Mouse (Mus musculus): ENCODE results near the gene Myh8. TPM values are rescaled to one million over a fixed set of nuclear protein-coding genes. Genes with fewer than 3 reads are reported as not detected.

Gene Myh8
- 0.09 TPM in 1 of 2 replicates, not detected in the other for total RNA-seq (2012; rRNA removed)

DNA sequence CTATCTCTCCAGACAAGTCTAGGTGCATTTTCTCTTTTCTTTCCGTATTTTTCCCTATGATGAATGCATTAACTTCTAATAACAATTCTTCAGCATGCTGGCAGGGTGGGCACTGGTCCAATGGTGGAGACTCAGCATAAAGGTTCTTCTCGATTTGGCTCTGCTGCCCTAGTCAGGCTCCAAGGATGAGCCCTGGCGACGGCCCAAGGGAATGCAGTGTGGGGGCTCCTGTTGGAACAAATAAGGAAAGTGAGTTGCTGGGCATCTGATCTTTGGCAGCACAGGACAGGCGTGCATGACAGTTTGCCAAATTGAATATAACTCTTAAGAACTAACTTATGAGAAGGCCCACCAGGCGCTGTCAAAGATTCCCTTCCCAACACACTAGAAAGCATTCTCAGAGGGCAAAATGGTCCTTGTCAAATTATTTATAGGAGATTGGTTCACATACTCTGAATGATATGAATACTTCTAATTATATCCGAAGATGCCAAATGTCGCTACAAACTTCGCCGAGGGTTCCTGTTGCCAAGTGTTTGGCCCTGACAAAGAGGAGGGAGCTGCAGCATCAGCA is at the start of gene Myh8:
TSS of gene Myh8 (plus strand) at position 524 of the 574 bp plus-strand sequence.
- TF ChIP-seq CHD2 (IDR thresholded peaks at IDR 0.05; ENCODE audit: low read depth, low read length) (no peak), ZNF384 (IDR thresholded peaks at IDR 0.05; ENCODE audit: low read depth, low read length) (no peak), MAFK (IDR thresholded peaks at IDR 0.05; ENCODE audit: insufficient read depth, low read depth, low read length) (no peak), HCFC1 (IDR thresholded peaks at IDR 0.05; ENCODE audit: borderline replicate concordance, insufficient read depth, low read length) (no peak), ZC3H11A (IDR thresholded peaks at IDR 0.05; ENCODE audit: borderline replicate concordance, low read depth, low read length) (no peak)
- no peak for DNase-seq (ENCODE audit: low read depth, low spot score)
- Histone ChIP-seq H3K9ac (ENCODE audit: insufficient read depth, low read depth, low read length, poor library complexity, severe bottlenecking) (no peak within 1 kb of the TSS), H3K4me3 (ENCODE audit: insufficient read depth in 1 of 2, low read depth in 1 of 2, low read length in 2 of 2, poor library complexity in 1 of 2, severe bottlenecking in 1 of 2) (no peak within 1 kb of the TSS), H3K9me3 (ENCODE audit: control insufficient read depth, insufficient read depth, low read depth, low read length) (no peaks in the 10 kb centered on the region), H3K4me1 (ENCODE audit: control insufficient read depth in 2 of 2, insufficient read depth in 2 of 2, low read length in 2 of 2, poor library complexity in 1 of 2) (no peaks in the 10 kb centered on the region), H3K36me3 (ENCODE audit: control insufficient read depth, insufficient read depth, low read length, poor library complexity, severe bottlenecking) (no peaks in the 10 kb centered on the region), H3K27ac (ENCODE audit: insufficient read depth, low read depth, low read length, poor library complexity, severe bottlenecking) (no peak within 1 kb of the TSS)
- in situ Hi-C loops (cut with MboI; ENCODE audit: low sequenced_read_pairs in 2 of 2, unreplicated experiment in 2 of 2) = no loop called here

DNA sequence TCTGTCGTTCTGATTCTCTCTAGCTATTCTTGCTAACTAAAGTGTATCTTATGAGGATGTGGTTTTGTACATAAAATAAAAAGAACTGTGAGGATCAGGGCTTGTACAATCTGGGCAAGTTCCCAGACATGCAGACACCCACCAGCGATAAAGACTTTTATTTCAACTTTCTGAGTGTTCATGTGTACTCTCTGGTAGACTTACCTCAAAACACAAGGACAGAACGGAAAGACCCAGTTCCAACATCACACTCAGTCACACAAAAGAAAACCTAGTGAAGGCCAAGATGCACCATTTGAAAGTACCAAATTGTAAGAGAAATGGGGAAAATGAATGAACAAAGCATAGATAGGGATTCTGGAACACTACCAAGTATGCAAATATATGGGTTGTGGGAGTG is 48.2 kb upstream of the Myh8 start:
- no peak for DNase-seq (ENCODE audit: low read depth, low spot score)
- in situ Hi-C loops (cut with MboI; ENCODE audit: low sequenced_read_pairs in 2 of 2, unreplicated experiment in 2 of 2) = no loop called here
- TF ChIP-seq ZNF384 (IDR thresholded peaks at IDR 0.05; ENCODE audit: low read depth, low read length) = no peak
- TF ChIP-seq CHD2 (IDR thresholded peaks at IDR 0.05; ENCODE audit: low read depth, low read length) = no peak
- no peak for TF ChIP-seq ZC3H11A (IDR thresholded peaks at IDR 0.05; ENCODE audit: borderline replicate concordance, low read depth, low read length)
- no peak for TF ChIP-seq MAFK (IDR thresholded peaks at IDR 0.05; ENCODE audit: insufficient read depth, low read depth, low read length)
- no peak for TF ChIP-seq HCFC1 (IDR thresholded peaks at IDR 0.05; ENCODE audit: borderline replicate concordance, insufficient read depth, low read length)
- Histone ChIP-seq H3K27ac (ENCODE audit: insufficient read depth, low read depth, low read length, poor library complexity, severe bottlenecking) (no peak overlapping the region), H3K9me3 (ENCODE audit: control insufficient read depth, insufficient read depth, low read depth, low read length) (no peaks in the 10 kb centered on the region), H3K4me1 (ENCODE audit: control insufficient read depth in 2 of 2, insufficient read depth in 2 of 2, low read length in 2 of 2, poor library complexity in 1 of 2) (no peaks in the 10 kb centered on the region), H3K9ac (ENCODE audit: insufficient read depth, low read depth, low read length, poor library complexity, severe bottlenecking) (no peak overlapping the region), H3K4me3 (ENCODE audit: insufficient read depth in 1 of 2, low read depth in 1 of 2, low read length in 2 of 2, poor library complexity in 1 of 2, severe bottlenecking in 1 of 2) (no peak overlapping the region), H3K36me3 (ENCODE audit: control insufficient read depth, insufficient read depth, low read length, poor library complexity, severe bottlenecking) (no peaks in the 10 kb centered on the region)

DNA sequence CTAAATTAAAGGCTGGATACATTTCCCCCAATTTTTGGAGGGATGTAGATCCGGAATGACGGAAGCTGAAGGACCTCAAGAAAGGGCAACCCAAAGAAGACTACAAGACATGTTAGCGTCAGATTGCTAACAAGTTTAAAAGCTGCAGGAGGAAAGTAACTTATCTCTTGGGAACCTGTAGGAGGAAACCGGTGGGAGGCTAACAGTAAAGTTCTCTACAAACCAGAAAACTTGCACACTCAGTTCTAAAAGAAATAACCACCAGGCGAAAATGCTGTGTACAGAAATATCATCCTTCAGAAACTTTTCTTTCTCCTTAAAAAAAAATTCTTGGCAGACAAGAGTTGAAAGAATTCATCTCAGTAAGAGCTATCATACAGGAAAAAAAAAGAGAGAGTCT is 47.8 kb upstream of the Myh8 start:
- H3K4me3 ChIP-seq (ENCODE audit: insufficient read depth in 1 of 2, low read depth in 1 of 2, low read length in 2 of 2, poor library complexity in 1 of 2, severe bottlenecking in 1 of 2) = no peak overlapping the region
- no peaks in the 10 kb centered on the region for H3K36me3 ChIP-seq (ENCODE audit: control insufficient read depth, insufficient read depth, low read length, poor library complexity, severe bottlenecking)
- in situ Hi-C loops (cut with MboI; ENCODE audit: low sequenced_read_pairs in 2 of 2, unreplicated experiment in 2 of 2) = no loop called here
- TF ChIP-seq ZNF384 (IDR thresholded peaks at IDR 0.05; ENCODE audit: low read depth, low read length) (no peak), CHD2 (IDR thresholded peaks at IDR 0.05; ENCODE audit: low read depth, low read length) (no peak), HCFC1 (IDR thresholded peaks at IDR 0.05; ENCODE audit: borderline replicate concordance, insufficient read depth, low read length) (no peak), MAFK (IDR thresholded peaks at IDR 0.05; ENCODE audit: insufficient read depth, low read depth, low read length) (no peak)
- no peak overlapping the region for H3K9ac ChIP-seq (ENCODE audit: insufficient read depth, low read depth, low read length, poor library complexity, severe bottlenecking)
- no peaks in the 10 kb centered on the region for H3K4me1 ChIP-seq (ENCODE audit: control insufficient read depth in 2 of 2, insufficient read depth in 2 of 2, low read length in 2 of 2, poor library complexity in 1 of 2)
- H3K27ac ChIP-seq (ENCODE audit: insufficient read depth, low read depth, low read length, poor library complexity, severe bottlenecking) = no peak overlapping the region
- DNase-seq (ENCODE audit: low read depth, low spot score) = no peak
- H3K9me3 ChIP-seq (ENCODE audit: control insufficient read depth, insufficient read depth, low read depth, low read length) = no peaks in the 10 kb centered on the region

DNA sequence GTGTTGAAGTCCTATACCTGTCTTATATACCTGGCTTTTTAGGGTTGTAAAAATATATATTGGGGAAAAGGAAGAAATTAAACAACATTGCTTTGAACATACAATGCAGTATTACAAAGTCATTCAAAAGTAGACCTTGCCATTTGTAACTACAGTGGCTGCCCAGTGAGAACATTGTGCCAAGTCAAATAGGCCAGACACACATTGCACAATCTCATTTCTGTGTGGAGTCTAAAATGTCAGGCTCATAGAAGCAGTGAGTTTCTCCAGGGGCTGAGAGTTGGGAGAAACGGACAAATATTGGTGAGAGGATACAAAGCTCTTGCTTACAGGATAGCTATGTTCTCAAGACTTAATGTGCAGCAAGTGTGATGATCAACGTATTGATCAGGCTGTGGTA is 47.0 kb upstream of the Myh8 start:
- Histone ChIP-seq H3K9ac (ENCODE audit: insufficient read depth, low read depth, low read length, poor library complexity, severe bottlenecking) (no peak overlapping the region), H3K4me1 (ENCODE audit: control insufficient read depth in 2 of 2, insufficient read depth in 2 of 2, low read length in 2 of 2, poor library complexity in 1 of 2) (no peaks in the 10 kb centered on the region), H3K27ac (ENCODE audit: insufficient read depth, low read depth, low read length, poor library complexity, severe bottlenecking) (no peak overlapping the region), H3K9me3 (ENCODE audit: control insufficient read depth, insufficient read depth, low read depth, low read length) (no peaks in the 10 kb centered on the region), H3K4me3 (ENCODE audit: insufficient read depth in 1 of 2, low read depth in 1 of 2, low read length in 2 of 2, poor library complexity in 1 of 2, severe bottlenecking in 1 of 2) (no peak overlapping the region), H3K36me3 (ENCODE audit: control insufficient read depth, insufficient read depth, low read length, poor library complexity, severe bottlenecking) (no peaks in the 10 kb centered on the region)
- TF ChIP-seq ZC3H11A (IDR thresholded peaks at IDR 0.05; ENCODE audit: borderline replicate concordance, low read depth, low read length) (no peak), ZNF384 (IDR thresholded peaks at IDR 0.05; ENCODE audit: low read depth, low read length) (no peak), CHD2 (IDR thresholded peaks at IDR 0.05; ENCODE audit: low read depth, low read length) (no peak), HCFC1 (IDR thresholded peaks at IDR 0.05; ENCODE audit: borderline replicate concordance, insufficient read depth, low read length) (no peak), MAFK (IDR thresholded peaks at IDR 0.05; ENCODE audit: insufficient read depth, low read depth, low read length) (no peak)
- in situ Hi-C loops (cut with MboI; ENCODE audit: low sequenced_read_pairs in 2 of 2, unreplicated experiment in 2 of 2) = no loop called here
- no peak for DNase-seq (ENCODE audit: low read depth, low spot score)

Measured in ES-E14 (cell line).